Mouse (Mus musculus): ENCODE measurements around the gene Cog4.
"Not testable (repeated sequence)": the region's sequence is repeated elsewhere in the genome, so short reads cannot be mapped to it uniquely, and the experiment has no call there.

Cog4 gene

DNA sequence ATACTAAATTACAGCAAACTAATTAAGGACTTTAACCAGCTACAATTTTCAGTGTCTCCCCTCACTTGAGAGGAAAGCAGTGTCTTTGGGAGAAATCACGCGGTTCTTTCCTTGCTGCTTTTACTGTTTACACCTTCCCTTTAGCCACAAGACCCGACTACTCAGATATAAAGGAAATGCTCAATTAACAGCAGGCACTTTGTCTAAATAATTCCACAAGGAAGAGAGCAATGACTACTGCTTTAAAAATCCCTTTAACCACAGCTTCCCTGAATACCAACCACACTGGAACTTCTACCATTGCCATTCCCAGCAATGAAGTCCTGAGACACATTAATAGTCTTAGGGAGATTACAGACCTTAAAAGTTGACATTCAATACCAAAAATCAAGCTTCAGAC is 17.9 kb upstream of the Cog4 start:
- no peak for DNase-seq (ENCODE audit: low read depth, low spot score)

DNA sequence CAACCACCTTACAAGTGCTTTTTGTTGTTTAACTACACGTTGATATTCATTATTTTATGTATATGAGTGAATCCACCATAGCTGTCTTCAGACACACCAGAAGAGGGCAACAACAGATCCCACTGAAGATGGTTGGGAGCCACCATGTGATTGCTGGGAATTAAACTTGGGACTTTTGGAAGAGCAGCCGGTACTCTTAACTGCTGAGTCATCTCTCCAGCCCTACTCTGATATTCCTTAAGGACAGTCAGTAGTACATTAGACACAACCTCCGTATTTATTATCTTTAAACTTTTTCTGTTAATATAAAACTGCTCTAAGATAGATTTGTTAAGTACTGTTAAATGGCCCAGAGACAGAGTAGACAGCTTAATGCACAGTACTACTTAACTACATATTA is 14.4 kb upstream of the Cog4 start:
- no peak for DNase-seq (ENCODE audit: low read depth, low spot score)

DNA sequence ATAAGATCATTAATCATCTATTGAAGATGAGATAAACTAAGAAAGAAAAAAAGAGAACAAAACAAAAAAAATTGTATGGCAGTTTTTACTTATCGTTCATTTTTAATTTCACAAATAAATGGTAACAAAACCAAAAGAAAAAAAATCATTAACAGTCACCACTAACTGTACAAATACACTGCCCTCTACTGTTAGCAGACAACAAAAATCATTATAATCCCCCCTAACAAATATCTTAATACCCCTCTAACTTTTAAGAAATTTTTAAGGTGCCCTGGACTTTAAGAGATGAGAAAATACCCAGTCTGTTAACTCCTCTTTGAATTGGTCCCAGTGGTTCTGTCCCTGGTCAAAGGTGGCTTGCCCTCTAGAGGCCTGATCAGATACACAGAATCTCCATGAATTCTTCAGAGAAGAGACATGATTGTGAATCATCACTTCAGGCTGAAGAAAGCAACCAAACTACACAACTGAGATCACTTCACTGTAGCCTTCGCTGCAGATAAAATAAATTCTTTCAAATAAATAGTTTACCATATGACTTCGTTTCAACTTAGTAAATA is 4.3 kb upstream of the Cog4 start:
- no peak for DNase-seq (ENCODE audit: low read depth, low spot score)

DNA sequence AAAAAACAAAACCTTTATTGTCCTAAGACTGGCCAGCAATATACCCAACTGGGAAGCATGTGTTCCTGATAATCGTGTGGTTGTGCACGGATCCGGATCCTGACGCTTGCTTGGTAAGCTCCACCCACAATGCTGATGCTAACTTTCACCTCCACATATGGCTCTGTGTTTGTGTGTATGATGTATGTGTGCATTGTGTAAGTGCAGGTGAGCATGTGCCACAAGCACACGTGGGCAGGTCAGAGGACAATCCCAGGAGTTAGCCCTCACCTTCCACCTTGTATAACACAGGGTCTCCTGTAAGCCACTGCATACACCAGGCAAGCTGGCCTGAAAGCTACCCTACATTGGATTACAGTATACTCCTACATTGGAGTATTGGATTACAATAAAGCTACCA is 3.2 kb upstream of the Cog4 start:
- no peak for DNase-seq (ENCODE audit: low read depth, low spot score)

- DNase-seq (ENCODE audit: low read depth, low spot score): no peak
Observed at GRCm38 (mm10) chr8:110844941-110845340, 1.5 kb upstream of the Cog4 start.

GRCm38 (mm10) chr8:110845821-110846404 is 487 bp upstream of the Cog4 start:
- peak; percentile 61 for DNase-seq (ENCODE audit: low read depth, low spot score)

DNA sequence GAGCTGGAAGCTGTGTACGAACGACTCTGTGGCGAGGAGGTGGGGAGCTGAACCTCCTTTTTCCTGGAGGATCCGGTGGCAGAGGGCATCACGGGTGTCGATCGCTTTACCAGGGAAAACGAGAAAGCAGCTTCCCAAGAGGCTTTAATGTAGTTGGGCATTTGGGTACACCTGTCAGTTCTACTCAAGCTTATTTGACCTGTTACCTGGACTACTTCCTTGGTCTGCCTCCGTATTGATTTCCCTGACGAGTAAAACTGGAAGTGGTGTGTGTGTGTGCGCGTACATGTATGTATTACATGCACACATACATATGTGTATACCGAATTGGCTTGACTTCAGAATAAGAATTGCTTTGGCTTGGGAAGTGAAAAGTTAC is 760 bp downstream of the Cog4 start:
- no peak for DNase-seq (ENCODE audit: low read depth, low spot score)

GRCm38 (mm10) chr8:110847645-110848495 is 1.5 kb downstream of the Cog4 start:
- no peak for DNase-seq (ENCODE audit: low read depth, low spot score)

- DNase-seq (ENCODE audit: low read depth, low spot score): no peak
Observed at GRCm38 (mm10) chr8:110851186-110851585, 4.8 kb downstream of the Cog4 start.

DNA sequence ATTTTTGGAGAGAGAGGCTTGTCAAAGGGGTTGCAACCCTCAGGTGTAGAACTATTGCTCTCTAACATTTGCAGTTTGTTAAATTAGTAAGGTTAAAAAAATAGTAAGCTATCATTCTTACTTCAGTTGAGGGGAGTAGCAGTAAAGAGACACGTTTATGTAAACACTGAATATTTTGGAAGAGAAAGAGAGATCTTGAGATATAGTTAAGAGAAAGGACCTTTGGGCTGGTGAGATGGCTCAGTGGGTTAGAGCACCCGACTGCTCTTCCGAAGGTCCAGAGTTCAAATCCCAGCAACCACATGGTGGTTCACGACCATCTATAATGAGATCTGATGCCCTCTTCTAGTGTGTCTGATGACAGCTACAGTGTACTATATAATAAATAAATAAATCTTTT is 9.7 kb downstream of the Cog4 start:
- not testable (repeated sequence) for DNase-seq (ENCODE audit: low read depth, low spot score)

GRCm38 (mm10) chr8:110856760-110857461 is 10.5 kb downstream of the Cog4 start:
- DNase-seq (ENCODE audit: low read depth, low spot score): peak; percentile 30

GRCm38 (mm10) chr8:110859651-110860501 is 13.5 kb downstream of the Cog4 start:
- DNase-seq (ENCODE audit: low read depth, low spot score): no peak

GRCm38 (mm10) chr8:110861347-110862025 is 15.1 kb downstream of the Cog4 start:
- peak; percentile 86 for DNase-seq (ENCODE audit: low read depth, low spot score)

- no peak for DNase-seq (ENCODE audit: low read depth, low spot score)
Observed at GRCm38 (mm10) chr8:110870501-110870900, 24.1 kb downstream of the Cog4 start.

DNA sequence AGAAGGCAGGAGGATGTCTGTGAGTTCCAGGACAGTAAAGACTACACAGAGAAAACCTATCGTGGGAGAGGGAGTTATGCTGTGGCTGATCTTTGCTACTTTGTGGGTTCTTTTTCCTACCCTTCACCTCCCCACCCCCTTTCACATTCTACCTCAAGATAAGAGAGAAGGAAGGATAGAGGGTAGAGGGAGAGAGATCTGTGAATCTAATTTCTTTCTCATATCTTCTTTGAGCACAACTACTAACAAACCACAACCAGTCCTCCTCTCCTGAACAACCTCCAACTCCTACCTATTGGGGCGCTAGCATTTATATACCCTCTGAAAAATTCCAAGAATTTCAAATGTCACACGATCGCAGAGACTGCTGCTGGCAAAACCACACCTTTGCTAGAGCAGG is 31.5 kb downstream of the Cog4 start:
- DNase-seq (ENCODE audit: low read depth, low spot score): no peak

GRCm38 (mm10) chr8:110881741-110882310 is 35.4 kb downstream of the Cog4 start:
- no peak for DNase-seq (ENCODE audit: low read depth, low spot score)

DNA sequence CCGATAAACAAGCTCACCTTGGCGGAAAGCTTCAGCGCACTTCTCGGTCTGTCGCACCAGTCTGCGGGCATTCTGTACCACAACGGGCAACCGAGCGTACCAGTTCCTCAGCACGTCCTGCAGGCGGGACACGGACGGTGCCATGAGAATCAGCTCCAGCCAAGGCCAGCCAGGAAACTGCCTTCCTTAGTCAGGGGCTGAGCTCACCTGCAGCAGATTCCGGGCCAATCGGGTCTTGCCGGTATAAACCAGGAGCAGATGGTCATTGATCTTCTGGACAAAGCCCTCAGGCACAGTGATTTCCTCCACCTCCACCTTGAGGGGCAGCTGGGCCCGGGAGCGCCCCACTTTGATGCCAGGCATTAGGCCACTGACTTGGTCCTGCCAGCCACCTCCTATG is 37.4 kb downstream of the Cog4 start:
- no peak for DNase-seq (ENCODE audit: low read depth, low spot score)

DNA sequence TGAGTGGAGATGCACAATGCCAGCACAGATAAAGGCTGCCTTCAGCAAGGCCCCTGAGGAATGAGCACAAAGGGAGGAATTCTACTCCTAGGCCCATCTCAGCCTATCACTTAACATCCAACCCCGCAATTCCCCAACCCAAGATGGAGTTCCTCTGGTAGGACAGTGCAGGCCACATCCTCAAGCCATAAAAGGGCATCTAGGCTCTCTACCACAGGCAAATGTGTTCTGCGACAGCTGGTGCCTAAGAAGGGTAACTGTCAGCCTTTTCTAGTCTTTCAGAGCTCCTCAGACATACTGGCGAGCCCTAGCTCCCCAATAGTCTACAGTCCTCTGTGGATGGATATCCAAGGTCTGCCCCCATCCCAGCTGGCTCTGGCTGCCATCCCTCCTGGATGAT is 40.2 kb downstream of the Cog4 start:
- DNase-seq (ENCODE audit: low read depth, low spot score): no peak

DNA sequence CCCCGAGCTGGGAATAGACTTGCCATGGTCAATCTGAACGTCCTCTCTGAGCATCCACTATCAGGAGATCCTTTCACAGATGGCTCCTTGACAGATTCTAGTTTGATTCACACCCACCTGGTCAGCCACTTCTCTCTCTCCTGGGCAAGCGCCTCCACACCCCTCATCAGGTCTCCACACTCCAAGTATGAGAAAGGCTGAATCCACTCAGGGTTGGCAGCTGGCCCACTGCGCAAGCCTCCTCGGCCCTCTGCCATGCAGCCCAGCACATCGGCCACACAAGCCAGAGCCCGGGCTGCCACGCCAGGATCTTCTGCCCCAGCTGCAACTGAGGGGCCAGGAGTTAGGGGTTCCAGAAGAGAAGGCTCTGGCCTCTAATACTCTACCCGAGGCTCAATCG is 41.2 kb downstream of the Cog4 start:
- DNase-seq (ENCODE audit: low read depth, low spot score): no peak

DNA sequence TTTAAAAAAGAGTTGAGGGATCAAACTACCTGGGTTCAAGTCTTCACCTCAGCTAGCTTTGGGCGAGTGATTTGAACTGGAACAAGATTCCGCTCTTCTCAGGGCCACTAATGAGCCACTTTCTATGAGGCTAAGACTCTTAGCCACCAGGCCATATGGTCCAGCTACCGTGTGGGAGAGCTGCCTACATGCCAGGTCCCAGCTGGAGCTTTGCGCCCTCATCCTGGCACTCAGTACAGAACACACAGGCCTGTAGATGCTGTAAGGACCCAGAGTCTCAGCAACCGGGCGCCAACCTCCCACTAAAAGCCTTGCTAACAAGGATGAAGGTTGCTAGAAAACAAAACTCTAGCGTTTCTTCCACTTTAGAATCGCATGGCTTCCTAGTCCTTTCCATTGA is 42.0 kb downstream of the Cog4 start:
- no peak for DNase-seq (ENCODE audit: low read depth, low spot score)

GRCm38 (mm10) chr8:110888860-110889259 is 42.5 kb downstream of the Cog4 start:
- no peak for DNase-seq (ENCODE audit: low read depth, low spot score)
